Mouse (Mus musculus): ENCODE results near the gene Mcoln2. TPM values are rescaled to one million over a fixed set of nuclear protein-coding genes. Genes with fewer than 3 reads are reported as not detected.

Mcoln2 gene
- under 1 TPM; 0.22 to 0.25 TPM for total RNA-seq (2021)

DNA sequence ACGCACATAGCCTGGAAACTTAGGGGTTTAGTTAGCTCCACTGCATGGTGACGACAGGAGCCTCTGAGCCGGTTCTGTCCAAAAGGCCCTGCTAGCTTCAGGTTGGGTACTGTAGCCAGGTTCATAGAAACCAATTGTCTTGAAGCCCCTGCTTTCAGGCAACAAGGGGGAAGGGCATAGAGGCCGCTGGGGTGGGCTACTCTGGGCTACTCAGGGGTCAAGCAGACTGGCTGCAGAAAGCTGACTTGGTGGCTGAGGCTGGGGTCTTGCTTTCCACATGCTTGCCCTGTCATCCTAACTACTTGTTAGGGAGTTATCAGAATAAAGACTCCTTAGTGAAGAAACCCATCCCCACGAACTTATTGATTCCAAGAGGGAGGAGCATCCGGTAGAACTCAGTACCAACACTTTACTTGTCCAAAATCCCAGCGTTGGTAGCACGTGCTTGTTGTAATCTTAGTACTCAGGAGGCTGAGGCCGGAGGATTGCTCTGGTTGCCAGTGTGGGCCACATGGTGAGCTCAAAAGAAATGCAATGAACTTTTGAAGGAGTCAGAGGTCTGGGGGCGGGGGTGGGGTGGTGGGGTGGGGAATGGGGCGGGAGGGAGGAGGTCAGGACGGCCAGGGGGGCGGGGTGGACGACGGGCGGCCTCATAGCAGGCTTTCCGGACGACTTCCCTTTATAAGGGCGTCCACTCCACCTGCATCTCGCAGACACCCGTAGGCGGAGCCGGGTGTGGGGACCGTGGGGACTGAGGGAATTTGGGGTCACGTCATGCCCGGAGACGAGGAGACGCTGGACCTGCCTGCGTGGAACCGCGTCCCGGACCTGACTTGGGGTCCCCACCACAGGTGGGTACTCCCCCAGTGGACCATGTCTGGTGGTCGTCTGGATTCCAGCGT lies at the start of gene Mcoln2:
Gene Mcoln2, plus strand, starts transcription at position 678 of the 902 bp plus-strand sequence.
- DNase-seq: peak in 1 of 2 experiments; percentile 14
- intact Hi-C loops (cut with DNase I): no loop called here

DNA sequence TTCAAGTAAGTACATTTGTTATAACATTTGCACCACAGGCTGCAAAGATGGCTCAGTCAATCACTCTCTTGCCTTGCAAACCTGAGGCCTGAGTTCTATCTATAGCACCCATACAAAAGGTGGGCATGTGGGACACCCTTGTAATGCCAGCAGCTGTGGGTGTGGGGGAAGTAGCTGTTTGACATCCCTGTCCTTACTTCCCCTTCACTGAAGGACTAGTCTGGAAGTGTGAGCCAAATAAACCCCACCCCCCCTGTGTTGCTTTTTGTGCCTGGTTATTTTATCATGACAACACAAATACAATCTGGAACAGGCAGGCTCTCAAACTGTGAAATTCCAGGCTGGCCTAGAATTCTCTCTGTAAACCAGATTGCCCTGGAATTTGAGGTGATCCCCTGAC lies 49.7 kb upstream of the Mcoln2 start:
- intact Hi-C loops (cut with DNase I): no loop called here
- no peak for DNase-seq

DNA sequence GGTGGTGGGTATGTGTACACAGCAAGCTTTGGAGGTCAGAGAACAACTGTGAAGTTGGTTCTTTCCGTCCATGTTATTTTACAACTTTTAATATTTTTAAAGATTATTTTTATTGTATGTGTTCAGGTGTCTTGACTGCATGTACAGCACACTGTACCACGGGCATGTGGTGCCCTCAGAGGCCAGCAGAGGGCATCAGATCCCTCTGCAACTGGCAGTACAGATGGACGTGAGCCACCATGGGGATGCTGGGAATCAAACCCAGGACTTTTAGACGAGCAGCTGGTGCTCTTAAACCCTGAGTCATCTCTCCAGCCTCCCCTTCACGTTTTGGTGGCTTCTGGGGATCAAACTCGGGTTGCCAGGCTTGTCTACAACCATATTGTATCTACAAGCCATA lies 47.6 kb upstream of the Mcoln2 start:
- intact Hi-C loops (cut with DNase I): loop anchor here (2.0 kb wide), 1 partner anchor 75 kb away; no protein-coding TSS in a partner anchor
- peak in 1 of 2 experiments; percentile 24 for DNase-seq

DNA sequence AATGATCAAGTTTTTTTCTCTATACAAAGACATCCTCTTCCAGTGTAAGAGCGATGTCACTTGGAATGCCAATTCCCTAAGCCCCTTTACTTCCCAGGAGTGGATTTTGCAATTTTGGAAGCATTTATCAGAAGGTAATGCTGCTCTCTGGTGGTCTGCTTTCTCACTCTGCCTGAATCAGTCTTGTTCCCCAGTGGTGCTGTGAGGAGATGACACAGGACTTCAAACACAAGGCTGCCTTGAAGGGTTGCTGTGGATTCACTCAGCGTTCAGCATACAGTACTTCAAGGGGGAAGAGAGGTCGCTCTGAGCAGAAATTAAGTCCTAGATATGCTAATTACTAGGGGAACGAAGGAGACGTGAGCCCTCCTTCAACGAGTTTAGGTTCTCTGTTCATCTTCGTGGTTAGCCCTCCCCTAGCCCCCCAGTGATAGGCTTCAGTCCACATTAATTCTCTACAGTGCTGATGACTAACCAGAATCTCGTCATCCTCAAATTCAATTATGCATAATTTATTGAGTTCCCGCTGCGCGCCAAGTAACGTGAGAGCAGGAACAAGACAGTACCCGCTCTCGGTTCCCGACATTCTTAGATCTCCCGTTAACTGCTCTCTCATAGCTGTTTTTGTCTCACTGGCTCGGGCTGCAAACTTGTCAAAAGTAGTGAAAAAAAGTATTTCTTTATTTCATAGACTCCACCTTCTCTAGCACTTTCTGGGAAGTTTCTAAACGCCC lies 42.4 kb upstream of the Mcoln2 start:
- intact Hi-C loops (cut with DNase I): no loop called here
- DNase-seq: no peak

DNA sequence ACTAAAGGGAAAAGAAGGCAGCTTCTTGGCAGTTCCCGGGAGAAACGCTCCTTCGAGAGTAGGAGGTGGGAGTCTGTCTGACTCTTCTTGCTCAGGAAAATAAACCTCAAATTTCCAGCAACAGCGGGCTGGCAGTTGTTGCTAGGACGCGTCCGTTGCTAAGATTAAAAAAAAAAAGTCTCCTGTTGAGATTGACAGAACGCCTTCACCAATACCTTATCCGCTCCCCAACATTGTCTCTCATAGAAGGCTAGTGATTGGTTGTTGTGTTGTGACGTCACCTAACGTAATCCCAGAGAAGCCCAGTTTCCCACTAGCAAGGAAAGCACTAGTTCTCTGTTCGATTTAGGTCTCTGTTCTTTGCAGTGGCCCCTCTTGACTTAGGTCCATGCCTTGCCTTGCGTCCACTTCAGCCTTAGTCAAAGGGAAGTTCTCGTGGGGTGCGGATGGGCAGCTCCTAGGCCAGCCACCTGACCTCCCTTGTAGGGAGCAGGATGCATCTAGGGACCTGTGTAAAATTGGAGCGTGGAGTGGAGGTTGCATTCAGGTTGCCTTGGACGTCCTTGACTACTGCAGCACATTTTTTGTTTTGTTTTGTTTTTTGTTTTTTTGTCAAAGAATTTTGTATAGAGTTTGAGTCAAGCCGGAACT lies 41.6 kb upstream of the Mcoln2 start, which contains the start of gene Wdr63:
Gene Wdr63, minus strand, starts transcription at position 210 of the 651 bp plus-strand sequence.
- peak; percentile 15 to 32 for DNase-seq
- intact Hi-C loops (cut with DNase I): no loop called here

DNA sequence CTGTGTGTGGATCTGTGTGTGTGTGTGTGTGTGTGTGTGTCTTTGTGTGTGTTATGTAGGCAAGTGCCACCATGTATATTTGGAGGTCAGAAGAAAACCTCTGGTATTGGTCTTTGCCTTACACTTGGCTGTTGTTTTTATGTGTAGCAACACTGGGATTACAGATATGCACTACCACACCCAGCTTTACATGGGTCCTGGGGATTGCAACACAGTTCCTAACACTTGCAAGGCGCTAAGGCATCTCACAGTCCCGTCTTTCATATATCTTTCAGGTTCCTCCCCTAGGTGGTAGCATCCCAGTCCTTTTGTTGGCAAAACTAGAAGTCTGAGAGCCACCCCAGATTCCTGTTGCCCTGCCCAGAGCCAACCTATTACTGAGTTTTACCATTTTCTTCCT lies 40.7 kb upstream of the Mcoln2 start:
- intact Hi-C loops (cut with DNase I): no loop called here
- no peak for DNase-seq

DNA sequence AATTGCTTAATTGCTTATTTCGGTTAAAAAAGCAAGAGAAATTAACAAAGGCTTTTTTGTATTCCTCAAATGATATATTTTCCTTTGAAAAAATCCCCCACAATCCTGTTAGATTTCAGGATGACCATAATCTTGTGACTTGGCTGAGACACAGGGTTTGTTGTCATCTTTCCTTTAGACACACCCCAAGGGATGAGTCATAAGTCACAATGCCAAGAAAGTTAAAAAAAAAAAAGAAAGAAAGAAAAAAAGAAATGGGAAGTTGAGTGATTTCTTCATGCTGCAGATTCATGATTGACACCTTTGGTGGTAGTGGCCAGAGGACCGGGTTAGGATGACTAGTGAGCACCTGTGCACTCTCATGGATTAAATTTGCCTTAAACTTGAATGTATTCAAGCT lies 39.3 kb upstream of the Mcoln2 start:
- intact Hi-C loops (cut with DNase I): no loop called here
- no peak for DNase-seq

DNA sequence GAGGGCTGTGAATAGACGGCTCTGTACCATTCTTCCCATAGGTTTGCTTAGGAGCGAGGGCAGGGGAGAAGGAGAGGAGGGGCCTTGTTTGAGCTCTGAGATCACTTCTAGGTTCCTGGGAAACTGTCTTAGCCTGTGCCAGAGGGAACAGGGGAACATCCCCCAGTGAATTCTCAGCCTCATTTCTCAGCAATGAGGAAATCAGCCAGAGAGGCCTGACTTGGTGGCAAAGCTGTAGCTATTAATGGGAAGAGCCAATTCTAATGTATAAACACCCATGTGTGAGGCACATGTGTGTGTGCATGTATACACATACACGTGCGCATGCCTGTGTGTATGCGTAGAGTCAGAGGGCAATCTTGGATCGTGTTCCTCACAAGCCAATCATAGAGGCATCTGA lies 38.7 kb upstream of the Mcoln2 start:
- DNase-seq: peak in 1 of 2 experiments; percentile 11
- intact Hi-C loops (cut with DNase I): no loop called here

DNA sequence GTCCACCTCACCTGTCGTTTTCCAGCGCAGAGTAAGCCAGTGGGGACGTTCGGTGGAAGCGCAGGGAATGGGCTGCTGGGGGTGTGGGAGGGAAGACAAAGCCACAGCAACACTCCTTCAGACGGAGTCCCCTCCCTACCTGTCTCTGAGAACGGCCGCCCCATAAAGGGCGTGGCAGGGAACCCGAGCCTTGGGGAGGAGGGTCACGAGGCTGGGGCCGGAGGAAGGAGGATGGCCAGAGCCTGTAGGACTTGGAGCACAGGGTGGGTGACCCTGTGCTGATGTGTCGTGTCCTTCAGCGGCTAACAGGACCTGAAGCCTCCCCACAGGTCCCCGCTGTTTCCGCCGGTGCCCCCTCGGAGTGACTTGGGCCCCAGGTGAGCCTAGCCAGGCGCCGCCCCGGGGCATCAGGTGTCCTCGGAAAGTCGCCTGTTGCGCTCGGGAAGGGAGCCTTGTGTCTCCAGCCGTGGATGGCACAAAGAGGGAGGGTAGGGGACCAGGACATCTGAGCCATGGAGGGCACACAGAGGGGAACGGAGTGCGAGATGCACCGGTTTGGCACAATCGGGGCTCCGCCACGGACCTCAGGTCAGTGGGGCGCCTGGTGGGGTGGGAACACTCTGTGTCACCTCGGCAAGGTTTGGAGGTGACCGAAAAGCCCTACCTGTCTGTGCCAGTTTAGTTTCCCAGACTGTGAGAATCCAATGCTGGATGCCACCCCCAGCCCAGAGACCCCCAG lies 32.2 kb upstream of the Mcoln2 start, which contains the start of gene Mcoln3:
Gene Mcoln3, plus strand, starts transcription at position 193 of the 739 bp plus-strand sequence.
- intact Hi-C loops (cut with DNase I): no loop called here
- DNase-seq: no peak

DNA sequence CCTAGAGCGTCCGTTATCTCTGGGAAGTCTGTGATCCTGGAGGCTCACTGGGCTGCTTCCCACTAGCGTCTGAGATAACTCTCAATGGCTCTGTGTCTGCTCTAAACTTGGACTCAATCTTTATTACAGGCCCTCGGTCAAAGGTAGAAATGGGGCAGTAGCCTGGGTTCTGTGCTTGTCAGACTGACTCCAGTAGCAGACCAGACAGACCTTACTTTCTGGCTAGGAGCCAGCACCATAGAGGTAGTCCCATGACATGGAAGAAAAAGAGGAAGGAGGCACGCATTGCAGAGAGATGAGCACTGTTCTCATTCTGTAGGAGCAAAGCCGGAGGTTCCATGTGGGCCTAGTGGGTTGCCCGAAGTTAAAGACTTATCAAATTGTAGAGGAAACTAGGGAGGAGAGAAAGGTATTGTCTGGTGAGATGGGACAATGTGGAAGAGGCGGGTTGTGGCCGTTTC lies 31.6 kb upstream of the Mcoln2 start:
- intact Hi-C loops (cut with DNase I): no loop called here

DNA sequence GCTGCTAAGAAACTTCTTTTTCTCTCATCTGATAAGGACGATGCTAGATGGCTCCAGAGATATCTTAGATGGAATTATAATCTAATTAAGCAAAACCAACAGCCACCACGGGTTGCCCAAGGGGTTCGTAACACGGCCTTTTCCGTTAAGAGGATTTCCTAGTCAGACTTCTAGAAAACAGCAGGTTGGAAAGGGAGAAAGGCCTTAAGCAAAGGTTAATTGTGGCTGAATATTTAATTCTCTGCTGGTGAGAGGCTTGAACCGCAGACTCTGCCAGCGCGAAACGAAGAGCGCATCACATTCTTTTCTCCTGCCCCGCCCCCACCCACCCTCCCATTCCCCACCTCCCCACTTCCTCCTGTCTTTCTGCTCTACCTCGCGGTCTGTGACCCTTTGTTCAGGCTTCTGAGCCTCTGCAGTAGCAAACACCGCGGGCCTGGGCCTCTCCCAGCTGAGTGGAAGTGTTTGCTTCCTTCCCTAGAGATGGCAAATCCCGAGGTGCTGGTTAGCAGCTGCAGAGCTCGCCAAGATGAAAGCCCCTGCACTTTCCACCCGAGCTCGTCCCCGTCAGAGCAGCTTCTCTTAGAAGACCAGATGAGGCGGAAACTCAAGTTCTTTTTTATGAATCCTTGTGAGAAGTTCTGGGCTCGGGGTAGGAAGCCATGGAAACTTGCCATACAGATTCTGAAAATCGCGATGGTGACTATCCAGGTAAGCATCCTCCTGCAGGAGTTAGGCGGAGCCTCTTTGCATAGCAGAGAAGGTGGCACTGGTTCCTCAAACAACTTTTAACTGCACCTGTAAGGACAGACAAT lies 28.1 kb upstream of the Mcoln2 start:
- no peak for DNase-seq
- intact Hi-C loops (cut with DNase I): no loop called here

More for the DNA sequence above, 31.6 kb upstream of the Mcoln2 start:
- no peak for DNase-seq

DNA sequence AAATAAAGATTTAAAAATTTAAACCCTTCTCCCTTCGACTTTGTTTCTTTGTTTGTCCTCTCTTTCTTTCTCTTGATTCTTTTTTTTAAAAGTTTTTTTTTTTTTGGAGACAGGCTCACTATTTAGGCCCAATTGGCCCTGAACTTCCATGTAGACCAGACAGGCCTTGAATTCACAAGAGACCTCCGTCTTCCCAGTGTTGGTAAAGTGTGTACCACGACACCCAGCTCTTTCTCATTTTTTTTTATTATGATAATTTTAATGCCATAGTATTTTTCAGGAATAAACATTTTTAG lies 27.6 kb upstream of the Mcoln2 start:
- intact Hi-C loops (cut with DNase I): no loop called here
- no peak for DNase-seq

DNA sequence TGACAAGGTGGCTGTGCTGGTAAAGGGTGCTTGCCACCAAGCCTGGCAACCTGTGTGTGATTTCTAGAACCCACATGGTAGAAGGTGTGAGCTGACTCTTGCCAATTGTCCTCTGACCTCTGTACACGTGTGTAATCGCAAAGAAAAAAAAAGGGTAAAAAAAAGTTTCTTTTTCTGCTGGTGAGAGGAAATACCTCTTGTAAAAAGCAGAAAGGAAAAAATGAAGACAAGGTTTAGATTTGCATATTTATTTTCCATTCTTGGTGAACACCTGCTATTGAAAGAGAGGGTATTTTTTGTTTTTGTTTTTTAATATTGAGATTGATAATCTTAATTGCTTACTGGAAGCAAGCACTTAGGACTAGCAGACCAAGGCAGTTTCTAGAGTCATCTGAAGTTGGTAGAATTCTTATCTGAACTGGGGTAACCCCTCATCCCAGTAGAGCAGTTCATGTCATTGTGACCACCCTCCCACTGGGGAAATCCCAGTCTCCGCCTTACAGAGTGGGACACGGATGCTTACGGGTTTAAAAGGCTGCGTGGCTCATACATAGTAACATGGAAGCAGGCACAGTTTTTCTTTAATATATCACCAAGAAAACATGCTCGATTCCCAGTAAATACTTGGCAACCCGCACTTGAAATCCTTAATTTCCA lies 26.7 kb upstream of the Mcoln2 start:
- intact Hi-C loops (cut with DNase I): no loop called here
- DNase-seq: no peak

DNA sequence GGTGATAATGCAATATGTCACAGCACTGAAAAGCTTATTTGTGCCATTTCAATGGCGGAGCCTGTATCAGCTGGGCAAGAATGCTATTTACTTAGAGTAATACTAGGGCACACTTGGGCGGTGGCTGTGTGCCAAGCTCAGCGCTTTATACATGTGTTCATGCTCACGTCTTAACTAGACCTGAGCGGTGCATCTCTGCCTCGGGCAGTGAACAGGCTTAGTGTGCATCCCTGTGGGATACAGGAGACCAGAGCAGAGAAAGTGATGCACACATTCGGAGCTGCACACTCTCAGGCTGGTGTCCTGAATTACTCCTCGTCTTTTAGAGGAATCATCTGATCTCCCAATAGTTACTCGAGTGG lies 26.2 kb upstream of the Mcoln2 start:
- intact Hi-C loops (cut with DNase I): no loop called here
- DNase-seq: no peak

DNA sequence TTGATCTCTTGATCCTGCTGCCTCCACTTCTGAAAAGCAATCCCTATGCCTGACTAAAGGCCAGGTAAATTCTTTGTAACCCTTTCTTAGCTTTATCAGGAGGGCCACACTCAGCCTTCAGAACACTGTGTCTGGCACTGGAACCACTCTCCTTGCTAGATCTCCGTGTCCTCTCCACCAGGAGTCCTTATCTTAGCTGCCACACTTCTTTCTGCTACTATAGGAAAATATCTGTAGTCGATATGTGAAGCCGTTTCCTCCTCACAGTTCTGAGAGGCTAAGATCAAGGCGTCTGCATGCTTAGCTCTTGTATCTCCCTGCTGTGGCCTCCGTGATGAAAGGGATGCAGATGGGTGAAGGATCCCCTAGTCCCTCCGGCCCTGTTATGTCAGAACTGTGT lies 22.4 kb upstream of the Mcoln2 start:
- no peak for DNase-seq
- intact Hi-C loops (cut with DNase I): no loop called here

DNA sequence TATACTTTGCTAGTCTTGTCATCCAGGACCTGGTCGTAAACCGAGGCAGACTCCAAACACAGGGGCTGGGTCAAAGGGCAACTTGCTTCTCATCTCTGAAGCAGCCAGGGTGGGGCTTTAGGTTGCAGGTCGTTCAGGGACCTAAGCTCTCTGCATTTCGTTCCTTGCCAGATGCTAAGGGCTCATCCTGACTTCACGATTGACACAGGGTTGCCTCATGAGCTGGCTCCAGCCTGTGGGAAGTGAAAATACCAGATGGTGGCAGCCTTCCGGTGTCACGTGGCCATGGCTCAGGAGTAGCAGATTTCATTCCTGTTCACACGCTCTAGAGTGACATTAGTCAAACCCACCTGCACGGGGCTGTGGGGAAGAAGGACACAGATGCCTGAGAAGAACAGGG lies 14.8 kb upstream of the Mcoln2 start:
- no peak for DNase-seq
- intact Hi-C loops (cut with DNase I): no loop called here

DNA sequence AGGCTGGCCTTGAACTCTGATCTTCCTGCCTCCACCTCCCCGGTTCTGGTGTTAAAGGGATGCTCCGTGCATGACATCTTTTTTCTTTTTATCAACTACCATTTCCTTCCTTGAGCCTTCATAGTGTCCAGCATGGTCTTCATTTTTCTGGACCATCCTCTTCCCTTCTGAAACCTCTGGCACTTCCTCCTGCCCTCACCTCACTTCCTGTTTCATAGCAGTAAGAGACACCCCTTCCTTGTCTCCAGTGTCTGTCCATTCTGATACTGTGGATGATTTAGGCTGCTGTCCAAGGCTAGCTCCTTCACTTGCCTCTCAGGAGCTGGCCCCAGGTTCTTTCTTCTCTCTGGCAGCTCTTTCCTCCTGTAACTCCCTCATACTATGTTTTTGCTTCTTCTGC lies 14.2 kb upstream of the Mcoln2 start:
- DNase-seq: no peak
- intact Hi-C loops (cut with DNase I): no loop called here

DNA sequence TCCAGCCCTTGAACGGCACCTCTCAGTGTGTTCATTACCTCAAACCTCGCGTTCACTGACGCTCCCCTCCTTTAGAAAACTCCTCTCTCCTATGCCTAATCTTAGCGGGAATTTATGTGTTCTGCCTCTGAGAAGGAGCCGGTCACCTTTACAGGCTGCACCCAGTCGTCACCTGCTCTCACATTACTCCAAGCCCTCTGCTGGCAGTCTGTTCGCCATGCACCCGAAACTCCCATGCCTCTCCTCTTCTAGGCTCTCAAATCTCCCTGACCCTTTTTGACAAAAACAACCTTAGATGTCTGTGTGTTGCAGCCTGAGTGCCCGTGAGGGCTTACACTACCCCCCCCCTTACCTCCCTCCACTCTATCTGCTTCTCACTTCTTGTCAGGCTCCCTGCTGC lies 13.2 kb upstream of the Mcoln2 start:
- intact Hi-C loops (cut with DNase I): no loop called here
- no peak for DNase-seq

DNA sequence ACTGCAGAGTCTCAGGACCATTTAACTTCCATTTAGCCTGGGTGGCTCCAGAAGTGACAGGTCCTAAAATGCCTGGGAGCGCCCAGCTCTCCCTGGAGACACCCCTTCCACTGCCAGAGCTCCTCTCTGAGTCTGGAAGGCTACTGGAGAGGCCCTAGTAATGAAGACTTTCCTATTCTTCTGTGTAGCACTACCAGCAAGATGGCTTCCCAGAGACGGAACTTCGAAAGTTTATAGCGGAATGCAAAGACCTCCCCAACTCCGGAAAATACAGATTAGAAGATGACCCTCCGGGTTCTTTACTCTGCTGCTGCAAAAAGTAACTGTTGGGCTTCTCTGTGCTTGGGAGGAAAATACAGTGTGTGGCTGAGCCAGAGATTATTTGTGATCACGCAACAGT lies 9.4 kb upstream of the Mcoln2 start:
- no peak for DNase-seq
- intact Hi-C loops (cut with DNase I): no loop called here
